Mouse (Mus musculus) heart, embryonic 13.5 days (tissue): ENCODE data around the gene Zfp523. TPM values are rescaled to one million over a fixed set of nuclear protein-coding genes. Genes with fewer than 3 reads are reported as not detected.

Source experiments
- ATAC-seq: fragments of 200-750 bp; cut with Nextera tagmentation; 2 replicates; pipeline ENCODE4 v1.8.0; 2017; ENCODE audit warnings: moderate TSS enrichment; ENCODE audit not compliant: insufficient number of reproducible peaks, low FRiP score, low TSS enrichment; ENCODE audit errors: extremely low read depth
- H3K27ac ChIP-seq: fragments of 300-500 bp; sonication (generic); replicated peaks from 2 replicates; pipeline ENCODE4 v1.5.1; 2015; ENCODE audit warnings: moderate library complexity, mild to moderate bottlenecking, inconsistent platforms
- H3K27me3 ChIP-seq: fragments of 300-500 bp; sonication (generic); replicated peaks from 2 replicates; pipeline ENCODE4 v1.6.1; 2015; ENCODE audit warnings: mild to moderate bottlenecking, inconsistent platforms
- H3K36me3 ChIP-seq: fragments of 300-500 bp; sonication (generic); 2 replicates; pipeline ENCODE4 v1.6.1; 2015; ENCODE audit warnings: mild to moderate bottlenecking, inconsistent platforms
- H3K4me1 ChIP-seq: fragments of 300-500 bp; sonication (generic); 2 replicates; pipeline ENCODE4 v1.6.1; 2015; ENCODE audit warnings: inconsistent platforms
- H3K4me2 ChIP-seq: fragments of 300-500 bp; sonication (generic); 2 replicates; pipeline ENCODE4 v1.6.1; 2015; ENCODE audit warnings: inconsistent platforms, mild to moderate bottlenecking, moderate library complexity
- H3K4me3 ChIP-seq: fragments of 300-500 bp; sonication (generic); 2 replicates; pipeline ENCODE4 v1.5.1; 2015; ENCODE audit warnings: moderate library complexity, mild to moderate bottlenecking, inconsistent platforms
- H3K9ac ChIP-seq: fragments of 300-500 bp; sonication (generic); 2 replicates; pipeline ENCODE4 v1.6.1; 2015; ENCODE audit warnings: inconsistent platforms, mild to moderate bottlenecking, moderate library complexity
- H3K9me3 ChIP-seq: fragments of 300-500 bp; sonication (generic); 2 replicates; pipeline ENCODE4 v1.6.1; 2016; ENCODE audit warnings: inconsistent platforms
- WGBS: fragments of 180-500 bp; shearing (Covaris S2); methylation state at CpG from one replicate; pipeline ENCODE4 v1.1.7; 2015; ENCODE audit warnings: mixed read lengths; 5-methylcytosine and 5-hydroxymethylcytosine counted together
- polyA plus RNA-seq: library from polyadenylated mRNA; unstranded; fragments of >200 nt; fragmentation: Nextera tagmentation; extraction: Ambion mirVana; gene quantifications from 2 replicates; pipeline ENCODE4 v1.2.1, GENCODE M21; 2015

The Zfp523 gene
- polyA plus RNA-seq: 24.2 and 25.7 TPM in 2 replicates

GRCm38 (mm10) chr17:28176775-28177539, at the start of gene Zfp523:
Gene Zfp523, plus strand, starts transcription at chr17:28177129.
- no peaks in the 10 kb centered on the region; the same call in 1 of the 2 replicates for H3K36me3 ChIP-seq
- peak within 1 kb of the TSS; percentile 92 for H3K4me2 ChIP-seq
- ATAC-seq: peak; percentile 60
- under 1% methylated on average over 63 of the region's 82 CpGs for WGBS
- peak within 1 kb of the TSS; percentile 89 for H3K4me3 ChIP-seq
- no peaks in the 10 kb centered on the region for H3K27me3 ChIP-seq
- peak within 1 kb of the TSS; percentile 91 for H3K27ac ChIP-seq
- H3K9me3 ChIP-seq: no peaks in the 10 kb centered on the region
- H3K9ac ChIP-seq: peak within 1 kb of the TSS; percentile 98
- peaks cover 67% of the 10 kb centered on the region for H3K4me1 ChIP-seq

- Histone ChIP-seq H3K9me3 (no peaks in the 10 kb centered on the region), H3K27ac (no peak overlapping the region), H3K9ac (no peak overlapping the region), H3K4me1 (no peaks in the 10 kb centered on the region), H3K36me3 (no peaks in the 10 kb centered on the region), H3K27me3 (peaks cover 17% of the 10 kb centered on the region), H3K4me2 (no peak overlapping the region), H3K4me3 (no peak overlapping the region)
- 87% methylated on average over 5 of the region's 5 CpGs for WGBS
- ATAC-seq: no peak
Observed at GRCm38 (mm10) chr17:28129796-28130195, 47.1 kb upstream of the Zfp523 start.

DNA sequence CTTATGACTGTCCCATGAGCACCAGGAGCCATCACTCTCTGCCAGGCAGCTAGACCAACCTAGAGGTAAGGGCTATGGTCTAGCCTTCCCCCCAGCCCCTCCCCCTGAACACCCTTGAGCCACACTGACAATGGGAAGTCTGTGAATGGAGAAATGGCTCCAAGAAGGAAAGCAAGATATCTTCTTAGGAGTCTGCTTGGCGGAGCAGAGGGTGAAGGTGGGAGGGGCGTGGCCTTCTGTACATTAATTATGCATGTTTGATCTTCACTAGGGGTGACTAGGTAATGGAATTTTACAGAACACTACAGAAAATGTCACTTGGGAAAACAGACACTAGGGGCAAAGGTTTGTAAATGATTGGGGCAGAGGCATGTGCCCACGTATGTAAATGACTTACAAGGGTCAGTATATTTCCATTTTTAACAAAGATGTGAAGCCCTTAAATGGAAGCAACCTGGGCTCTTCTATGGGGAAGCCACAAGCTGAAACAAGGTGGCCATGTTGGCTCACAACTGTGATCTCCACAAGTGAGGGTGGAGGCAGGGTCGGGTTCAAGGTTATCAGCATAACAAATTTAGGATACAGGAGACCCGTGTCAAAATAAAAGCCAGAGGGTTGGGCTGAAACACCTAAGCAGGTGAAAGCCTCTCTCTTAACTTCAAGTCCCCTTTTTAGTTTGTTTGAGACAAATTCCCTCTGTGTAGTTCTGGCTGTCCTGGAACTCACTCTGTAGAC, 46.4 kb upstream of the Zfp523 start:
- no peak overlapping the region for H3K4me3 ChIP-seq
- H3K27ac ChIP-seq: no peak overlapping the region
- H3K36me3 ChIP-seq: no peaks in the 10 kb centered on the region
- peaks cover 17% of the 10 kb centered on the region for H3K27me3 ChIP-seq
- no peaks in the 10 kb centered on the region for H3K4me1 ChIP-seq
- 51% methylated on average over 5 of the region's 5 CpGs for WGBS
- H3K9me3 ChIP-seq: no peaks in the 10 kb centered on the region
- no peak overlapping the region for H3K9ac ChIP-seq
- H3K4me2 ChIP-seq: no peak overlapping the region
- ATAC-seq: no peak

DNA sequence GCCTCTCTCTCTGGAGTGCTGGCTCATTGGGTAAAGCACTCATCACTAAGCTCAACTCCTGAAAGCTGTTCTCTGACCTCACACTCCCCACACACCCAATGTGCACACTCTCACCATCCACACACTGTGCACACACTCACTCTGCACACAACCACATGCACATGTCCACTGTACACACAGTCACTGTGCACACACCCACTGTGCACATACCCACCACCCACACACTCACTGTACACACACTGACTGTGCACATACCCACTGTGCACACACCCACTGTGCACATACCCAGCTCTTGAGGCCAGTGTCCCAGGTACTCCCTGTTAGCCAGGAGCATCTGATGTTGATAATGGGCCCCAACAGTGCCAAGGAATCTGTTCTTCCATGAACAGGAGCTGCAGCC, 45.8 kb upstream of the Zfp523 start:
- Histone ChIP-seq H3K27ac (no peak overlapping the region), H3K9me3 (no peaks in the 10 kb centered on the region), H3K36me3 (no peaks in the 10 kb centered on the region), H3K9ac (no peak overlapping the region), H3K4me3 (no peak overlapping the region), H3K4me2 (no peak overlapping the region), H3K4me1 (peaks cover 3% of the 10 kb centered on the region), H3K27me3 (peaks cover 17% of the 10 kb centered on the region)
- ATAC-seq: no peak

- Histone ChIP-seq H3K36me3 (no peaks in the 10 kb centered on the region), H3K4me1 (peaks cover 11% of the 10 kb centered on the region), H3K4me3 (no peak overlapping the region), H3K27me3 (peaks cover 27% of the 10 kb centered on the region), H3K9me3 (no peaks in the 10 kb centered on the region), H3K27ac (no peak overlapping the region), H3K9ac (0 out of 2 replicates have a peak overlapping the region, but pooled peaks have one; percentile 19), H3K4me2 (peak overlapping the region; percentile 41)
- no peak for ATAC-seq
- 7% methylated on average over 14 of the region's 14 CpGs for WGBS
Observed at GRCm38 (mm10) chr17:28133193-28133592, 43.7 kb upstream of the Zfp523 start.

- no peak for ATAC-seq
- WGBS: 69% methylated on average over 3 of the region's 3 CpGs
- H3K4me1 ChIP-seq: peaks cover 12% of the 10 kb centered on the region
- peaks cover 50% of the 10 kb centered on the region for H3K27me3 ChIP-seq
- H3K27ac ChIP-seq: no peak overlapping the region
- H3K9me3 ChIP-seq: no peaks in the 10 kb centered on the region
- no peak overlapping the region for H3K9ac ChIP-seq
- no peak overlapping the region for H3K4me3 ChIP-seq
- no peaks in the 10 kb centered on the region for H3K36me3 ChIP-seq
- no peak overlapping the region for H3K4me2 ChIP-seq
Observed at GRCm38 (mm10) chr17:28135496-28135895, 41.4 kb upstream of the Zfp523 start.

DNA sequence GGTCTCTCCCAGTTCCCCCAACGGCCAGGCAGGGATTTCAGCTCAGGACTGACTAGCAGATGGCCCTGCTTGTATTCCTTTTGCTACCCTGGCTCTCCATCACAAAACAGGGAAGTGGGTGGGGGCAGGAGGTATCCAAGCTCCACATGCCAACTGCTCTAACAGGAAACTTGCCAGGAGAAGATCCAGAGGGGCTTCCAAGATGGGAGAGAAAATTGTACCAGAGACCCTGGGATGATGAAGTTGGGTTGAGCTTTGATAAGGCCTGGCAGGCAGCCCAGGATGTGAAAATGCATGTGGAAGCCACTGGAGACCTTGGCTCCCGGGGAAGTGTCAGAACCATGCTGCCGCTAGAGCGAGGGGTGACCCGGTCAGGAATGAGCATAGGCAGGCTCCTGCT, 40.7 kb upstream of the Zfp523 start:
- Histone ChIP-seq H3K27ac (peak overlapping the region; percentile 9; the same call in 1 of the 2 replicates), H3K9me3 (no peaks in the 10 kb centered on the region), H3K27me3 (peaks cover 58% of the 10 kb centered on the region), H3K9ac (0 out of 2 replicates have a peak overlapping the region, but pooled peaks have one; percentile 40), H3K4me3 (no peak overlapping the region), H3K4me1 (peaks cover 19% of the 10 kb centered on the region), H3K36me3 (no peaks in the 10 kb centered on the region), H3K4me2 (no peak overlapping the region)
- ATAC-seq: no peak
- 8% methylated on average over 5 of the region's 5 CpGs for WGBS

DNA sequence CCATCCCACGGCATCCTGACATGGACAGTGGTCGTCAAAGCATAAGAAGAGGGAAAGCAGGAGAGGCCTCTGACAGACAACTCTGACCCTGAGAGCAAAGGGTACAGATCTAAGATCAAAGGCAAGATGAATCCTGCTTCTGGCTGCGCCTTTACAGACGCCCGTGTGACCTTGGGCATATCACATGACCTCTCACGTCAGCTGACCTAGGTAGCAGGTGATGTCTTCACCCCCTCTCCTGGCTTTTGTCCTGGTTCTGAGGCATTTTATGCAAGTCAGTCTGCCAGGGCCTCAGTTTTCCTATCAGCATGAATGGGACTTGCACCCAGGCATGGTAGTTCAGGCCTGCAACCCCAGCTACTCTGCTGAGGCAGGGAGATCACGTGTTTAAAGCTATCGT, 38.9 kb upstream of the Zfp523 start:
- H3K4me2 ChIP-seq: no peak overlapping the region
- no peaks in the 10 kb centered on the region for H3K36me3 ChIP-seq
- H3K27ac ChIP-seq: no peak overlapping the region
- H3K4me3 ChIP-seq: no peak overlapping the region
- no peak overlapping the region for H3K9ac ChIP-seq
- H3K9me3 ChIP-seq: no peaks in the 10 kb centered on the region
- WGBS: 82% methylated on average over 8 of the region's 8 CpGs
- peaks cover 35% of the 10 kb centered on the region for H3K4me1 ChIP-seq
- peaks cover 70% of the 10 kb centered on the region for H3K27me3 ChIP-seq
- no peak for ATAC-seq

DNA sequence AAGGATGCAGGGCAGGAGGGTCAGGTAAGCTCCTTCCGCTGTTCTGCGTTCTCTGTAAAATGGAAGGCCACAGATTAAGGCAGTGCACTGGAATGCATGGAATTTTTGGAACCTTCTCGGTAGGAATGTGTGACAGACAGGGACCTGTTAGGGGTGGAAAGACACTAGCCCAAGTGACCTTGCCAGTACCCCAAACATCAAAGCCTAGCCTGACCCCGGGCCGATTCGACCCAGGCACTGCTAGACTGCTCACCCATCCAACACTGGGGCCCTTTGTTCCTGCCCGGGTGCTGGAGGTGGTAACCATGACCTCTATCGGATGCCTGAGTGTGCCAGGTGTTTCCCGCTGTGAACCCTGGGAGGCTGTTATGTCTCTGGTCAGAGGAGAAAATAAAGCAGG, 38.2 kb upstream of the Zfp523 start:
- Histone ChIP-seq H3K4me1 (peaks cover 42% of the 10 kb centered on the region), H3K9me3 (no peaks in the 10 kb centered on the region), H3K27me3 (peaks cover 72% of the 10 kb centered on the region), H3K4me2 (no peak overlapping the region), H3K9ac (no peak overlapping the region), H3K4me3 (no peak overlapping the region), H3K36me3 (no peaks in the 10 kb centered on the region), H3K27ac (no peak overlapping the region)
- WGBS: 44% methylated on average over 9 of the region's 9 CpGs
- ATAC-seq: no peak

- no peak overlapping the region for H3K27ac ChIP-seq
- H3K4me3 ChIP-seq: no peak overlapping the region
- peaks cover 82% of the 10 kb centered on the region for H3K27me3 ChIP-seq
- H3K9me3 ChIP-seq: no peaks in the 10 kb centered on the region
- H3K36me3 ChIP-seq: no peaks in the 10 kb centered on the region
- H3K4me1 ChIP-seq: peaks cover 52% of the 10 kb centered on the region
- WGBS: 23% methylated on average over 13 of the region's 13 CpGs
- no peak for ATAC-seq
- no peak overlapping the region for H3K9ac ChIP-seq
- H3K4me2 ChIP-seq: peak overlapping the region; percentile 98; the same call in 1 of the 2 replicates
Observed at GRCm38 (mm10) chr17:28140431-28141204, 36.3 kb upstream of the Zfp523 start.

- Histone ChIP-seq H3K36me3 (no peaks in the 10 kb centered on the region), H3K27ac (no peak overlapping the region), H3K27me3 (peaks cover 88% of the 10 kb centered on the region), H3K9me3 (no peaks in the 10 kb centered on the region), H3K4me2 (peak overlapping the region; percentile 98), H3K9ac (peak overlapping the region; percentile 82; the same call in 1 of the 2 replicates), H3K4me1 (peaks cover 49% of the 10 kb centered on the region), H3K4me3 (peak overlapping the region; percentile 70)
- WGBS: 2% methylated on average over 15 of the region's 15 CpGs
- no peak for ATAC-seq
Observed at GRCm38 (mm10) chr17:28141205-28141650, 35.7 kb upstream of the Zfp523 start.
